Mouse (Mus musculus) MEL (cell line): Measurements from ENCODE around the gene Pard3. TPM values are rescaled to one million over a fixed set of nuclear protein-coding genes. Genes with fewer than 3 reads are reported as not detected.

Experiments
- DNase-seq: peaks from one replicate; pipeline ENCODE4 v3.0.0; 2011; ENCODE audit warnings: low read depth, low spot score
- H3K27ac ChIP-seq: 2 replicates; pipeline ENCODE4 v1.5.1; 2012; ENCODE audit warnings: low read depth, mild to moderate bottlenecking, control low read depth, low read length, moderate library complexity; ENCODE audit not compliant: control insufficient read depth
- H3K27me3 ChIP-seq, 2 experiments: fragments of 150-350 bp in 1 of 2; sonication (generic) in 1 of 2; 2 replicates each; pipeline ENCODE4 v1.6.1; 2012; ENCODE audit warnings: low read length in 2 of 2, mild to moderate bottlenecking in 2 of 2, improper control_type of control experiment in 1 of 2, moderate library complexity in 1 of 2; ENCODE audit not compliant: insufficient read depth in 2 of 2, control insufficient read depth in 1 of 2
- H3K36me3 ChIP-seq, 2 experiments: 2 replicates each; pipeline ENCODE4 v1.6.1; 2012 to 2014; ENCODE audit warnings: low read length in 2 of 2, improper control_type of control experiment in 1 of 2, inconsistent platforms in 1 of 2, mild to moderate bottlenecking in 1 of 2; ENCODE audit not compliant: insufficient read depth in 2 of 2, control insufficient read depth in 1 of 2
- H3K4me1 ChIP-seq, 2 experiments: fragments of 150-350 bp in 1 of 2; sonication (generic) in 1 of 2; 2 replicates each; pipeline ENCODE4 v1.6.1; 2012; ENCODE audit warnings: low read length in 2 of 2, improper control_type of control experiment in 1 of 2, mild to moderate bottlenecking in 1 of 2; ENCODE audit not compliant: insufficient read depth in 2 of 2, control insufficient read depth in 1 of 2
- H3K4me3 ChIP-seq, 2 experiments: fragments of 150-350 bp in 1 of 2; sonication (generic) in 1 of 2; 2 replicates each; pipeline ENCODE4 v1.5.1; 2012; ENCODE audit warnings: low read depth in 2 of 2, low read length in 2 of 2, mild to moderate bottlenecking in 2 of 2, moderate library complexity in 2 of 2, control low read depth in 1 of 2, improper control_type of control experiment in 1 of 2; ENCODE audit not compliant: control insufficient read depth in 1 of 2, insufficient read depth in 1 of 2
- H3K79me2 ChIP-seq: 2 replicates; pipeline ENCODE4 v1.6.1; 2012; ENCODE audit warnings: mild to moderate bottlenecking, low read length, moderate library complexity; ENCODE audit not compliant: control insufficient read depth, poor library complexity, insufficient read depth
- H3K9ac ChIP-seq: 2 replicates; pipeline ENCODE4 v1.6.1; 2012; ENCODE audit warnings: low read depth, mild to moderate bottlenecking, control low read depth, low read length, moderate library complexity; ENCODE audit not compliant: control insufficient read depth, poor library complexity, severe bottlenecking
- H3K9me3 ChIP-seq: fragments of 150-350 bp; sonication (generic); replicated peaks from 2 replicates; pipeline ENCODE4 v1.6.1; 2012; ENCODE audit warnings: mild to moderate bottlenecking, low read length, improper control_type of control experiment, moderate library complexity; ENCODE audit not compliant: insufficient read depth
- CHD2 ChIP-seq: IDR thresholded peaks from 2 replicates; pipeline ENCODE4 v1.6.1; 2011; ENCODE audit warnings: low read length, improper control_type of control experiment
- E2F4 ChIP-seq: IDR thresholded peaks from 2 replicates; pipeline ENCODE4 v1.6.1; 2011; ENCODE audit warnings: low read depth, low read length, improper control_type of control experiment, borderline replicate concordance
- GABPA ChIP-seq: IDR thresholded peaks from 2 replicates; pipeline ENCODE4 v1.6.1; 2012; ENCODE audit warnings: low read depth, mild to moderate bottlenecking, inconsistent platforms, low read length, improper control_type of control experiment, moderate library complexity
- JUND ChIP-seq: IDR thresholded peaks from 2 replicates; pipeline ENCODE4 v1.6.1; 2011; ENCODE audit warnings: low read depth, mild to moderate bottlenecking, improper control_type of control experiment, low read length
- KAT2A ChIP-seq: conservative IDR thresholded peaks from 2 replicates; pipeline ENCODE4 v1.6.1; 2012; ENCODE audit warnings: low read depth, low read length, improper control_type of control experiment, inconsistent platforms
- MAX ChIP-seq: IDR thresholded peaks from 2 replicates; pipeline ENCODE4 v1.6.1; 2011; ENCODE audit warnings: low read length, improper control_type of control experiment
- MYB ChIP-seq: IDR thresholded peaks from 2 replicates; pipeline ENCODE4 v1.6.1; 2011; ENCODE audit warnings: mild to moderate bottlenecking, low read depth, low read length, improper control_type of control experiment
- MYC ChIP-seq: IDR thresholded peaks from 2 replicates; pipeline ENCODE4 v1.6.1; 2011; ENCODE audit warnings: low read depth, mild to moderate bottlenecking, low read length, improper control_type of control experiment, moderate library complexity
- NELFE ChIP-seq: IDR thresholded peaks from 2 replicates; pipeline ENCODE4 v1.6.1; 2011; ENCODE audit warnings: low read depth, low read length, improper control_type of control experiment
- POLR2AphosphoS2 ChIP-seq: IDR thresholded peaks from 2 replicates; pipeline ENCODE4 v1.6.1; 2011; ENCODE audit warnings: low read length, improper control_type of control experiment
- POLR2AphosphoS5 ChIP-seq: IDR thresholded peaks from 2 replicates; pipeline ENCODE4 v1.6.1; 2012; ENCODE audit warnings: low read depth, borderline replicate concordance, mild to moderate bottlenecking, inconsistent platforms, low read length, moderate library complexity, mixed read lengths
- RAD21 ChIP-seq: IDR thresholded peaks from 2 replicates; pipeline ENCODE4 v1.6.1; 2011; ENCODE audit warnings: mild to moderate bottlenecking, low read depth, low read length, improper control_type of control experiment
- SIN3A ChIP-seq: IDR thresholded peaks from 2 replicates; pipeline ENCODE4 v1.6.1; 2012; ENCODE audit warnings: low read length, improper control_type of control experiment, inconsistent platforms
- SMC3 ChIP-seq: IDR thresholded peaks from 2 replicates; pipeline ENCODE4 v1.6.1; 2011; ENCODE audit warnings: low read depth, low read length, improper control_type of control experiment
- TAL1 ChIP-seq: IDR thresholded peaks from 2 replicates; pipeline ENCODE4 v1.6.1; 2012; ENCODE audit warnings: mild to moderate bottlenecking, inconsistent platforms, low read length, moderate library complexity, mixed read lengths
- TBP ChIP-seq: IDR thresholded peaks from 2 replicates; pipeline ENCODE4 v1.8.0; 2011; ENCODE audit warnings: low read depth, low read length, improper control_type of control experiment
- TCF12 ChIP-seq: IDR thresholded peaks from 2 replicates; pipeline ENCODE4 v1.6.1; 2014; ENCODE audit warnings: low read depth, mild to moderate bottlenecking, inconsistent platforms, low read length, improper control_type of control experiment, moderate library complexity
- USF2 ChIP-seq, 2 experiments: IDR thresholded peaks; 2 replicates each; pipeline ENCODE4 v1.6.1; 2011 to 2012; ENCODE audit warnings: improper control_type of control experiment in 2 of 2, low read length in 2 of 2, borderline replicate concordance in 1 of 2, inconsistent platforms in 1 of 2, low read depth in 1 of 2, mild to moderate bottlenecking in 1 of 2; ENCODE audit not compliant: insufficient read depth in 1 of 2
- ZC3H11A ChIP-seq: IDR thresholded peaks from 2 replicates; pipeline ENCODE4 v1.6.1; 2012; ENCODE audit warnings: low read depth, mild to moderate bottlenecking, inconsistent platforms, low read length, improper control_type of control experiment
- ZKSCAN1 ChIP-seq: IDR thresholded peaks from 2 replicates; pipeline ENCODE4 v1.6.1; 2012; ENCODE audit warnings: low read depth, mild to moderate bottlenecking, inconsistent platforms, low read length, improper control_type of control experiment, moderate library complexity
- ZMIZ1 ChIP-seq: IDR thresholded peaks from 2 replicates; pipeline ENCODE4 v1.6.1; 2012; ENCODE audit warnings: low read depth, mild to moderate bottlenecking, inconsistent platforms, low read length, improper control_type of control experiment, moderate library complexity
- polyA plus RNA-seq, 2 experiments: library from polyadenylated mRNA; stranded (reverse) in 1 of 2; unstranded in 1 of 2; fragments of >175 nt in 1 of 2; fragments of >200 nt in 1 of 2; gene quantifications; 2 replicates each; pipeline versions ENCODE4 v1.2.1 to v1.2.4; 2012; ENCODE audit warnings: low replicate concordance in 2 of 2, low read depth in 1 of 2; ENCODE audit not compliant: insufficient read length in 2 of 2, insufficient read depth in 1 of 2, missing spikeins in 1 of 2
- total RNA-seq: library from RNA; depleted of rRNA; stranded (reverse); fragments of 300-350 nt; gene quantifications from 2 replicates; pipeline ENCODE4 v1.2.3, GENCODE M21; 2012

Pard3 gene
- total and polyA plus RNA-seq, 3 experiments: not detected

DNA sequence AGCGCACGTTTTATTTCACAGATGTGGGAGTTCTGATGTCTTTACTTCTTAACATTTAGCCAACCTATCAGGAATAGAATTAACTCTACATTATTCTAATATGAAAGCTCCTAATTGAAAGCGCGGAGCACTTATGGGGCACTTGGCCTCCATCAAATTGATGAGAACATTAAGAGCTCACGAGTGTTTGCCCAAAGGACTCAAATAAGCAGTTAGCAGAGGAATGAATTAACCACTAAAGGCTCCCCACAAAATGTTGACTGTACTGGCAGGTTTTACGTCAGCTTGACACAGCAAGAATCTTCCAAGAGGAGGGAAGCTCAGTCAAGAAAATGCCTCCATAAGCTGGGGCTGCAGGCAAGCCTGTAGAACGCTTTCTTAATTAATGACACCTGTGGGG lies 32.1 kb downstream of the Pard3 start (continued):
- TF ChIP-seq ZMIZ1 (no peak), E2F4 (no peak)

- no peaks in the 10 kb centered on the region for H3K27me3 ChIP-seq
- H3K36me3 ChIP-seq: no peaks in the 10 kb centered on the region
- TF ChIP-seq ZC3H11A (no peak), SMC3 (no peak), RAD21 (no peak), POLR2AphosphoS2 (no peak), GABPA (no peak), CHD2 (no peak), TAL1 (no peak), USF2 (IDR thresholded peaks at IDR 0.05; ENCODE audit: borderline replicate concordance in 1 of 2, insufficient read depth in 1 of 2, low read depth in 1 of 2, low read length in 2 of 2) (no peak), NELFE (no peak), JUND (no peak), TCF12 (no peak), TBP (no peak), E2F4 (no peak), MAX (no peak), ZMIZ1 (no peak), ZKSCAN1 (no peak), SIN3A (no peak)
- no peak overlapping the region for H3K9ac ChIP-seq
- H3K79me2 ChIP-seq: no peaks in the 10 kb centered on the region
- H3K27ac ChIP-seq: no peak overlapping the region
- no peaks in the 10 kb centered on the region for H3K9me3 ChIP-seq
- no peak for DNase-seq
- no peak overlapping the region for H3K4me3 ChIP-seq
- no peaks in the 10 kb centered on the region for H3K4me1 ChIP-seq
Measured at GRCm38 (mm10) chr8:127099439-127100090, 35.9 kb downstream of the Pard3 start.

DNA sequence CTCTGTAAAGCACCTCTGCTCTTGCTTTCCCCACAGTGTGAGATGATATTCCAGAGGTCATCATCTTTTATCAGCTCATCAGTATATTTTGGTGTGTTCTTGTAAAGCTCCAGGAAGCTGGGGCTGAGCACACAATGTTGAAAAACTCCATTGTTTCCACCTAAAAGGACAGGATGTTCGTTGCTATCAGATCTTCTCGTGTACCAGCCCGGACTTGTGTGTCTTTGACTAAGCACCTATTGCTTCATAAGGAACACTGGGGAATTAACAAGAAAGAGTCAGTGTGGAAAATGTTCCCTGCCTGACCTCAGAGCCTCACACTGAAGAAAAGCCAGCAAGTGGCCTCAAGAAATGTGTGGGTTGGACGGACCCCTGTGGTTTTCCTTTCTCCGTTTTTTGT lies 39.6 kb downstream of the Pard3 start:
- no peak for TF ChIP-seq TAL1
- no peak for TF ChIP-seq KAT2A
- no peak for TF ChIP-seq USF2 (IDR thresholded peaks at IDR 0.05; ENCODE audit: borderline replicate concordance in 1 of 2, insufficient read depth in 1 of 2, low read depth in 1 of 2, low read length in 2 of 2)
- no peak for TF ChIP-seq POLR2AphosphoS5
- TF ChIP-seq MYB: no peak
- no peak for TF ChIP-seq MYC
- no peak for DNase-seq
- H3K9ac ChIP-seq: no peak overlapping the region
- H3K9me3 ChIP-seq: no peaks in the 10 kb centered on the region
- no peak overlapping the region for H3K4me3 ChIP-seq
- H3K27ac ChIP-seq: no peak overlapping the region
- no peaks in the 10 kb centered on the region for H3K36me3 ChIP-seq
- H3K4me1 ChIP-seq: no peaks in the 10 kb centered on the region
- H3K79me2 ChIP-seq: no peaks in the 10 kb centered on the region
- no peaks in the 10 kb centered on the region for H3K27me3 ChIP-seq
